Mouse (Mus musculus): ENCODE data around the gene Pbrm1. TPM values are rescaled to one million over a fixed set of nuclear protein-coding genes. Genes with fewer than 3 reads are reported as not detected.

Gene Pbrm1
- polyA plus RNA-seq, 1 experiment from 2014 or later = 105 TPM

- H3K9ac ChIP-seq = peak overlapping the region; percentile 48
- no peak for DNase-seq (ENCODE audit: low spot score)
Measured at GRCm38 (mm10) chr14:31129326-31130235, 110.6 kb downstream of the Pbrm1 start.

DNA sequence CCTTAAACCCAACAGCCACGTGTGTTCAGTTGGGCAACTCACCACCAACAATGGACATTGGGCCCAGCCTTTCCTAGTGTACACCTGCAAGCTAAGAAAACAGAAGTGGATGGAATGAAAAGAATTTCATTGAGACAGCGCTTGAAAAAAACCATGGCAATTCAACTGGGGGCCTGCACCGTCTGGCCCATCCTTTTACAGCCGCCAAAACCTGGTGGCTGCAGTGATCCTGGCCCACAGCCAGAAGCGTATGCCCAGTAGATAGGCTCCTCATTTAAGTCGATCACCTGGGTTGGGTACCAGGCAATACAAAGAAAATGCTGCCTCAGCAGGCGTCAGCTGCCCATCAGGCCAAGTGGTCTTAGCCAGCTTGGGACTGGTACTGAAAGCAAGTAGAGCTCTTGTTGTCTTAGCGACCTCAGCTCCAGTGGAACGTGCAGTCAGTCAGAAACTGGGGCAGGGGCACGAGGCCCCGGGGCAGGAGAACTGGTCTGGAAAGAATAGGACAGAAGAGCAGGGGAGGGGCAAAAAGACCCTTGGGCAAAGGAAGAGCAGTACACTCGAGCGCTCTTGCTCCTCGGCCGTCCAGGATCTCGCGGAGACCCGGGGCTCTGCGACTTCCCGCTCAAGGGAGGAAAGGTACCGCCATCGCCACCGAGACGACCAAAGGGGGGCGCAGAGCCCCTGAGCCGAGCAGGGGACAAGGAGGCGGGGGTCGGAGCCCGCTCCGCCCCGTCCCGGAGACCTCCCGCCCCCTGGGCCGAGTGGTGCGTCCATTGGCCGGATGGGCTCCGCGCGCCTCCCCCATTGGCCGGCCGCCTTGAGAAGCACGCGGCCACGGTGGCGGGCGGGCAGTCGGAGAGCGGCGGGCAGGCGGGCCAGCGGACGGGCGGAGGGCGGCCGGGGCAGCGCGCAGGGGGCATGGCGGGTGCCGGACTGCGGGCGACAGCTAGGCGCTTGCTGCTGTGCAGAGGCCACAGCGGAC lies 111.6 kb downstream of the Pbrm1 start, which contains the start of gene Nt5dc2:
Gene Nt5dc2, plus strand, starts transcription at position 818 of the 985 bp plus-strand sequence.
- H3K9me3 ChIP-seq (ENCODE audit: control insufficient read depth, low read length) = no peaks in the 10 kb centered on the region
- ATAC-seq (ENCODE audit: low FRiP score) (peak; percentile 84), DNase-seq (ENCODE audit: low spot score) (peak; percentile 84)
- peak within 1 kb of the TSS; percentile 85 for H3K4me3 ChIP-seq (replicated peaks; ENCODE audit: low read length)
- H3K4me2 ChIP-seq (replicated peaks) = peak within 1 kb of the TSS; percentile 62
- H3K4me1 ChIP-seq (replicated peaks; ENCODE audit: control insufficient read depth, insufficient read depth, low read length) = peaks cover 37% of the 10 kb centered on the region
- peaks cover 12% of the 10 kb centered on the region for H3K36me3 ChIP-seq (replicated peaks; ENCODE audit: control insufficient read depth, insufficient read depth)
- no peaks in the 10 kb centered on the region for H3K27me3 ChIP-seq (ENCODE audit: control insufficient read depth, insufficient read depth, low read length)
- H3K27ac ChIP-seq = peak within 1 kb of the TSS; percentile 90
- peak within 1 kb of the TSS; percentile 78 for H3K9ac ChIP-seq
- 5% methylated on average over 44 of the region's 63 CpGs for WGBS

More at GRCm38 (mm10) chr14:31129326-31130235, 110.6 kb downstream of the Pbrm1 start:
- Histone ChIP-seq H3K36me3 (replicated peaks; ENCODE audit: control insufficient read depth, insufficient read depth) (0 out of 2 replicates have a peak, but pooled peaks cover 5% of the 10 kb centered on the region), H3K4me3 (replicated peaks; ENCODE audit: low read length) (peak overlapping the region; percentile 85), H3K4me2 (replicated peaks) (peak overlapping the region; percentile 62), H3K27me3 (ENCODE audit: control insufficient read depth, insufficient read depth, low read length) (no peaks in the 10 kb centered on the region), H3K27ac (peak overlapping the region; percentile 90), H3K4me1 (replicated peaks; ENCODE audit: control insufficient read depth, insufficient read depth, low read length) (peaks cover 36% of the 10 kb centered on the region), H3K9me3 (ENCODE audit: control insufficient read depth, low read length) (no peaks in the 10 kb centered on the region)
- 71% methylated on average over 15 of the region's 15 CpGs for WGBS
- ATAC-seq (ENCODE audit: low FRiP score) = no peak

DNA sequence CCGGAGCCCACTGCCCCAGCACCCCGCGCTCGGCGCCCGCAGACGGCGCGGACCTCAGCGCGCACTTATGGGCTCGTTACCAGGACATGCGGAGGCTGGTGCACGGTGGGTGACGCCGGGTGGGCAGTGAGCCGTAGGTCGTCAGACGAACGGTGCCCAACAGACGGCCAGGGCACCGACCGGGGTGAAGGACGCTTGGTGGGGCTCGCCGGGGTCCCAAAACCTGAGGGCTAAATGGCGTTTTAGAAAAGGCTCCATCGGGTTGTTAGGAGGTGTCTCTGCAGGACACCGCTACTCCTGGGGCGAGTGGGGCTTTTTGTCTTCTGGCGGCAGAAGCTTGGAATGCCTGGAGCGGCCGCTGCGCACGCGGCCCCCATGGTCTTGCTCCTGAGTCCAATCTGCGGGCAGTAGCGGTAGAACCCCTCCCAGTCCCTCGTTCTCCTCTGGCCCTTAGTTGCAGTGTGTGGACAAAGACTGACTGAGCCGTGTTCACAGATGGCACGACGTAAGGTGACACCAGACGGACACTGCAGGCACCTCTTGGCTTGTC lies 112.4 kb downstream of the Pbrm1 start:
- Histone ChIP-seq H3K4me1 (replicated peaks; ENCODE audit: control insufficient read depth, insufficient read depth, low read length) (peaks cover 37% of the 10 kb centered on the region), H3K36me3 (replicated peaks; ENCODE audit: control insufficient read depth, insufficient read depth) (peaks cover 17% of the 10 kb centered on the region), H3K27me3 (ENCODE audit: control insufficient read depth, insufficient read depth, low read length) (no peaks in the 10 kb centered on the region), H3K27ac (peak overlapping the region; percentile 90), H3K4me2 (replicated peaks) (peak overlapping the region; percentile 62), H3K9ac (peak overlapping the region; percentile 78), H3K9me3 (ENCODE audit: control insufficient read depth, low read length) (no peaks in the 10 kb centered on the region), H3K4me3 (replicated peaks; ENCODE audit: low read length) (peak overlapping the region; percentile 85)
- DNase-seq (ENCODE audit: low spot score) = peak; percentile 50
- WGBS = under 1% methylated on average over 43 of the region's 43 CpGs
- 0 out of 2 replicates have a peak, but pooled peaks have one; percentile 3 for ATAC-seq (ENCODE audit: low FRiP score)

DNA sequence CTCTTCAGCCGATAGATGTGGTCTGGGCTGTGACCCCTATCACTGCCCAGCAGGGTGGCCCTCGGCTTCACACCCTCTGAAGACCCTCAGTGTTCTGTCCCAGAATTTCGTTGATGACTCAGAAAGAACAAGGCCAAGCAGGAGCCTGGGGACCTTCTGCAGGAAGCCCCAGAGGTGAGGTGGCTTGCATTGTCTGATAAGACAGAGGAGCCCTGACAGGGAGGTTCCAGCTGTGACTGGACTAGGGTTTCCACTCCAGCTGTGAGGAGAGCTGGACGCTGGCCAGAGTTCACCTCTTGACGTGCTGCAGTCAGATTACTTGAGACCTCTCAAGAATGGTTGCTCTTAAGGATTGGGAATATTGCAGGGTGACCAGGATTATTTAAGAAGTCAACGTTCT lies 113.1 kb downstream of the Pbrm1 start:
- H3K4me2 ChIP-seq (replicated peaks) = peak overlapping the region; percentile 62
- H3K4me3 ChIP-seq (replicated peaks; ENCODE audit: low read length) = peak overlapping the region; percentile 85
- H3K9me3 ChIP-seq (ENCODE audit: control insufficient read depth, low read length) = no peaks in the 10 kb centered on the region
- no peaks in the 10 kb centered on the region for H3K27me3 ChIP-seq (ENCODE audit: control insufficient read depth, insufficient read depth, low read length)
- peaks cover 36% of the 10 kb centered on the region for H3K4me1 ChIP-seq (replicated peaks; ENCODE audit: control insufficient read depth, insufficient read depth, low read length)
- H3K9ac ChIP-seq = peak overlapping the region; percentile 78
- 10% methylated on average over 6 of the region's 6 CpGs for WGBS
- DNase-seq (ENCODE audit: low spot score) (no peak), ATAC-seq (ENCODE audit: low FRiP score) (no peak)
- no peak overlapping the region; the same call in 1 of the 2 replicates for H3K27ac ChIP-seq
- H3K36me3 ChIP-seq (replicated peaks; ENCODE audit: control insufficient read depth, insufficient read depth) = peaks cover 24% of the 10 kb centered on the region

- ATAC-seq (ENCODE audit: low FRiP score) = no peak
- peaks cover 31% of the 10 kb centered on the region for H3K4me1 ChIP-seq (replicated peaks; ENCODE audit: control insufficient read depth, insufficient read depth, low read length)
- H3K4me2 ChIP-seq (replicated peaks) = peak overlapping the region; percentile 62
- H3K9ac ChIP-seq = 0 out of 2 replicates have a peak overlapping the region, but pooled peaks have one; percentile 78
- H3K9me3 ChIP-seq (ENCODE audit: control insufficient read depth, low read length) = no peaks in the 10 kb centered on the region
- no peak overlapping the region for H3K27ac ChIP-seq
- no peak for DNase-seq (ENCODE audit: low spot score)
- peaks cover 29% of the 10 kb centered on the region for H3K36me3 ChIP-seq (replicated peaks; ENCODE audit: control insufficient read depth, insufficient read depth)
- H3K4me3 ChIP-seq (replicated peaks; ENCODE audit: low read length) = peak overlapping the region; percentile 85
- no peaks in the 10 kb centered on the region for H3K27me3 ChIP-seq (ENCODE audit: control insufficient read depth, insufficient read depth, low read length)
- 84% methylated on average over 7 of the region's 7 CpGs for WGBS
Measured at GRCm38 (mm10) chr14:31132491-31132975, 113.6 kb downstream of the Pbrm1 start.

GRCm38 (mm10) chr14:31133023-31133665 lies 114.2 kb downstream of the Pbrm1 start:
- H3K9ac ChIP-seq = 0 out of 2 replicates have a peak overlapping the region, but pooled peaks have one; percentile 9
- 76% methylated on average over 11 of the region's 11 CpGs for WGBS
- H3K4me3 ChIP-seq (replicated peaks; ENCODE audit: low read length) = no peak overlapping the region

DNA sequence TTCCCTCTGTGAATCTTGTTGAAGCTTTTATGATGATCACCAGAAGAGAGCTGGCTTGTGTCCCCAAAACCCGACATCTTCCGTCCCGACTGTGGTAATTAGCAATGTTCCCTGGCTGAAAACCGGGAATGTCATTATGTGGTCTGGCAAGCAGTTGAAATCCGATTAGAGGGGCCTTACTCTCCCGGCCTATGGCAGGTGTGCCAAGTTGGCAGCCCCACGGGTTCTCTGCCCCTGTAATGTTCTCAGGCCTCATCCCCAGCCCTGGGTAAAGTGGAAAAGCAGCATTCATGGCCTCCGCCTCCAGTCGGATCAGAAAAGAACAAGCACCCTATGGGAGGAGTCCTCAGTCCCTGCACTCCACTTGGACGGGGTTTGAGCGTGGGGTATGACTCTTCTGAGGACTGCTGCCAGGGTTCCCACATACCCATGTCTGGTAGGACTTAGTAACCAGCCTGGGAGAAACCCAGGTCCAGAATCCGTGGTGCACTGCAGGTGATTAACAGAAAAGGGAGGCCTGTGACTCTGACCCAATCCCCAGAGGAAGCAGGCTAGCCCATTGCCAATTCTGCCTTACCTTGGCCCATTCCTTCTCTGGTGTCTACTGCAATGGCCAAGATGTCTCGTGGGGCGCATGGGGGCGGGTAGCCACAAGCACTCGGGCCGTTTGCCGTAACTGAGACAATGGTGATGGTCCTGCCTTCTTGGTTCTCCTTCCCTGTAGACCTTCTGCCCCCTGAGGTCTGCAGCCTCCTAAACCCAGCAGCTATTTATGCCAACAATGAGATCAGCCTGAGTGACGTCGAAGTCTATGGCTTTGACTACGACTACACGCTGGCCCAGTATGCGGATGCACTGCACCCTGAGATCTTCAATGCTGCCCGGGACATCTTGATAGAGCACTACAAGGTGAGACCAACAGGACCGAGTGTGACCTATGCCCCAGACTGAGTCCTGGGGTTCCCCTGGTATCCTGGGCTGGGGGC lies 115.4 kb downstream of the Pbrm1 start:
- Histone ChIP-seq H3K4me2 (replicated peaks) (no peak overlapping the region), H3K36me3 (replicated peaks; ENCODE audit: control insufficient read depth, insufficient read depth) (peaks cover 46% of the 10 kb centered on the region), H3K4me3 (replicated peaks; ENCODE audit: low read length) (no peak overlapping the region), H3K4me1 (replicated peaks; ENCODE audit: control insufficient read depth, insufficient read depth, low read length) (peaks cover 30% of the 10 kb centered on the region), H3K9me3 (ENCODE audit: control insufficient read depth, low read length) (no peaks in the 10 kb centered on the region), H3K27me3 (ENCODE audit: control insufficient read depth, insufficient read depth, low read length) (no peaks in the 10 kb centered on the region), H3K9ac (no peak overlapping the region), H3K27ac (no peak overlapping the region)
- WGBS = 81% methylated on average over 25 of the region's 25 CpGs
- ATAC-seq (ENCODE audit: low FRiP score) (no peak), DNase-seq (ENCODE audit: low spot score) (peak; percentile 29)

More at GRCm38 (mm10) chr14:31133023-31133665, 114.2 kb downstream of the Pbrm1 start:
- Histone ChIP-seq H3K4me2 (replicated peaks) (peak overlapping the region; percentile 62), H3K27me3 (ENCODE audit: control insufficient read depth, insufficient read depth, low read length) (no peaks in the 10 kb centered on the region), H3K36me3 (replicated peaks; ENCODE audit: control insufficient read depth, insufficient read depth) (peaks cover 35% of the 10 kb centered on the region), H3K9me3 (ENCODE audit: control insufficient read depth, low read length) (no peaks in the 10 kb centered on the region), H3K27ac (no peak overlapping the region; the same call in 1 of the 2 replicates), H3K4me1 (replicated peaks; ENCODE audit: control insufficient read depth, insufficient read depth, low read length) (peaks cover 30% of the 10 kb centered on the region)
- DNase-seq (ENCODE audit: low spot score) = no peak
- ATAC-seq (ENCODE audit: low FRiP score) = no peak

Data from hindbrain, embryonic 14.5 days (tissue).